Comparison of ENCODE assay signal across 22 mouse cellular contexts in genomic region chr12:94804692-94805091, GRCm38 (mm10).
DNase-seq lines count a peak whose midpoint lies in the region; ATAC-seq lines count a peak whose summit lies in the region.
"Had no signal": no experiment of that assay in that cellular context is flagged by ENCODE, and none has a peak within 500 bp of the region (broad histone marks: within the 10 kb centered on the region; RNA-seq: fewer than 3 reads in every experiment).

No protein-coding gene starts in this region.

- peak; percentile 27 for DNase-seq in embryo, embryonic 10.5 days (ENCODE audit: low spot score)
- no peak for DNase-seq in embryo, embryonic 9.5 days (ENCODE audit: extremely low spot score)
- no peak for DNase-seq in hindbrain, embryonic 11.5 days (ENCODE audit: low spot score)
- DNase-seq in midbrain, embryonic 14.5 days: peak; percentile 7
- no peak for DNase-seq in adrenal gland, postnatal 25 days
- DNase-seq: adrenal gland, adult 8-10 months; adrenal gland, postnatal 36 days; cerebellum, adult 18-20 months; cerebellum, adult 9-10 months; cerebellum, postnatal 14 days; forebrain, postnatal 0 days; gastrocnemius, adult 2 months; gastrocnemius, postnatal 14 days; heart, adult 11 months had no signal

- H3K4me1 ChIP-seq in hindbrain, embryonic 11.5 days (replicated peaks; ENCODE audit: control insufficient read depth, insufficient read depth, low read length): no peaks in the 10 kb centered on the region
- no peaks in the 10 kb centered on the region for H3K4me1 ChIP-seq in hindbrain, embryonic 16.5 days (ENCODE audit: control insufficient read depth, insufficient read depth, low read depth, low read length)
- no peaks in the 10 kb centered on the region for H3K4me1 ChIP-seq in midbrain, embryonic 14.5 days (ENCODE audit: control insufficient read depth, insufficient read depth, low read length)
- H3K4me1 ChIP-seq in midbrain, embryonic 16.5 days (ENCODE audit: control insufficient read depth, insufficient read depth, low read length): no peaks in the 10 kb centered on the region
- H3K4me1 ChIP-seq: embryonic facial prominence, embryonic 15.5 days; hindbrain, embryonic 15.5 days; intestine, embryonic 15.5 days had no signal

- no peak overlapping the region for H3K4me2 ChIP-seq in hindbrain, embryonic 11.5 days (replicated peaks; ENCODE audit: low read depth, low read length)
- no peak overlapping the region for H3K4me2 ChIP-seq in hindbrain, embryonic 16.5 days (ENCODE audit: low read length)
- no peak overlapping the region for H3K4me2 ChIP-seq in midbrain, embryonic 14.5 days (ENCODE audit: low read length)
- no peak overlapping the region for H3K4me2 ChIP-seq in midbrain, embryonic 16.5 days (ENCODE audit: low read length)
- H3K4me2 ChIP-seq: embryonic facial prominence, embryonic 15.5 days; heart, embryonic 11.5 days; hindbrain, embryonic 15.5 days; intestine, embryonic 15.5 days had no signal

- no peaks in the 10 kb centered on the region for H3K27me3 ChIP-seq in hindbrain, embryonic 11.5 days (ENCODE audit: control insufficient read depth, insufficient read depth, low read length)
- H3K27me3 ChIP-seq in hindbrain, embryonic 16.5 days (replicated peaks; ENCODE audit: control insufficient read depth, insufficient read depth, low read length): no peaks in the 10 kb centered on the region
- H3K27me3 ChIP-seq in midbrain, embryonic 14.5 days (ENCODE audit: control insufficient read depth, insufficient read depth, low read length): no peaks in the 10 kb centered on the region
- H3K27me3 ChIP-seq in midbrain, embryonic 16.5 days (ENCODE audit: control insufficient read depth, insufficient read depth, low read depth, low read length): no peaks in the 10 kb centered on the region
- H3K27me3 ChIP-seq: embryonic facial prominence, embryonic 15.5 days; hindbrain, embryonic 15.5 days; intestine, embryonic 15.5 days had no signal

- no peaks in the 10 kb centered on the region for H3K36me3 ChIP-seq in hindbrain, embryonic 11.5 days (ENCODE audit: control insufficient read depth, insufficient read depth, low read length)
- no peaks in the 10 kb centered on the region for H3K36me3 ChIP-seq in hindbrain, embryonic 16.5 days (ENCODE audit: control insufficient read depth, insufficient read depth, low read length)
- H3K36me3 ChIP-seq in midbrain, embryonic 14.5 days (ENCODE audit: control insufficient read depth, insufficient read depth, low read length): no peaks in the 10 kb centered on the region
- no peaks in the 10 kb centered on the region for H3K36me3 ChIP-seq in midbrain, embryonic 16.5 days (ENCODE audit: control insufficient read depth, insufficient read depth, low read length)
- H3K36me3 ChIP-seq: embryonic facial prominence, embryonic 15.5 days; hindbrain, embryonic 15.5 days; intestine, embryonic 15.5 days had no signal

- 0 out of 2 replicates have a peak, but pooled peaks have one; percentile 27 for ATAC-seq in hindbrain, embryonic 11.5 days (ENCODE audit: low FRiP score)
- ATAC-seq in hindbrain, embryonic 16.5 days: no peak
- ATAC-seq in midbrain, embryonic 14.5 days (ENCODE audit: low FRiP score, low TSS enrichment): no peak
- ATAC-seq in midbrain, embryonic 16.5 days: no peak
- ATAC-seq: activated CD4-positive, CD25-positive, alpha-beta regulatory T cell, adult 4 months; forebrain, embryonic 14.5 days; forebrain, postnatal 0 days; intestine, embryonic 15.5 days had no signal

- no peaks in the 10 kb centered on the region for H3K9me3 ChIP-seq in hindbrain, embryonic 11.5 days (ENCODE audit: control insufficient read depth, low read length)
- no peaks in the 10 kb centered on the region for H3K9me3 ChIP-seq in hindbrain, embryonic 16.5 days (ENCODE audit: control insufficient read depth, low read length)
- no peaks in the 10 kb centered on the region for H3K9me3 ChIP-seq in midbrain, embryonic 14.5 days (ENCODE audit: control insufficient read depth, low read length)
- no peaks in the 10 kb centered on the region for H3K9me3 ChIP-seq in midbrain, embryonic 16.5 days (replicated peaks; ENCODE audit: control insufficient read depth, low read length, poor library complexity, severe bottlenecking)
- H3K9me3 ChIP-seq: embryonic facial prominence, embryonic 15.5 days; hindbrain, embryonic 15.5 days; intestine, embryonic 15.5 days had no signal

- H3K4me3 ChIP-seq in hindbrain, embryonic 11.5 days (ENCODE audit: low read depth, low read length): no peak overlapping the region
- H3K4me3 ChIP-seq in hindbrain, embryonic 16.5 days (ENCODE audit: low read length): no peak overlapping the region
- H3K4me3 ChIP-seq in midbrain, embryonic 14.5 days (replicated peaks; ENCODE audit: low read depth, low read length): no peak overlapping the region
- no peak overlapping the region for H3K4me3 ChIP-seq in midbrain, embryonic 16.5 days (ENCODE audit: low read depth, low read length)
- H3K4me3 ChIP-seq: embryonic facial prominence, embryonic 15.5 days; gastrocnemius, adult 2 months; hindbrain, embryonic 15.5 days; intestine, embryonic 15.5 days had no signal

- no peak overlapping the region for H3K27ac ChIP-seq in hindbrain, embryonic 11.5 days (ENCODE audit: low read depth, low read length)
- H3K27ac ChIP-seq in hindbrain, embryonic 16.5 days (ENCODE audit: low read depth, low read length): no peak overlapping the region
- H3K27ac ChIP-seq in midbrain, embryonic 14.5 days (replicated peaks; ENCODE audit: low read depth, low read length): no peak overlapping the region
- no peak overlapping the region for H3K27ac ChIP-seq in midbrain, embryonic 16.5 days (ENCODE audit: low read length)
- H3K27ac ChIP-seq: embryonic facial prominence, embryonic 15.5 days; gastrocnemius, adult 2 months; hindbrain, embryonic 15.5 days; intestine, embryonic 15.5 days had no signal

- WGBS in hindbrain, embryonic 11.5 days: 86% methylated on average over 1 of the region's 1 CpGs
- 81% methylated on average over 1 of the region's 1 CpGs for WGBS in hindbrain, embryonic 16.5 days
- 86% methylated on average over 1 of the region's 1 CpGs for WGBS in midbrain, embryonic 14.5 days
- 84% methylated on average over 1 of the region's 1 CpGs for WGBS in midbrain, embryonic 16.5 days

- no peak overlapping the region for H3K9ac ChIP-seq in hindbrain, embryonic 11.5 days (ENCODE audit: low read depth, low read length)
- no peak overlapping the region for H3K9ac ChIP-seq in hindbrain, embryonic 16.5 days (ENCODE audit: low read depth, low read length)
- no peak overlapping the region for H3K9ac ChIP-seq in midbrain, embryonic 14.5 days (replicated peaks; ENCODE audit: low read length)
- H3K9ac ChIP-seq in midbrain, embryonic 16.5 days (ENCODE audit: low read depth, low read length): no peak overlapping the region
- H3K9ac ChIP-seq: embryonic facial prominence, embryonic 15.5 days; forebrain, postnatal 0 days; hindbrain, embryonic 15.5 days; intestine, embryonic 15.5 days had no signal

Comparison
In these comparisons a context has a peak if more than half of its experiments do, and no peak if none do; other contexts are left out.
1. DNase-seq: peak in embryo, embryonic 10.5 days (single experiment) and midbrain, embryonic 14.5 days (single experiment); none in embryo, embryonic 9.5 days (single experiment), hindbrain, embryonic 11.5 days (single experiment) and adrenal gland, postnatal 25 days (single experiment).